Mouse (Mus musculus): ENCODE measurements around the gene Sirpb1b.

- no peak for TF ChIP-seq POLR2A (IDR thresholded peaks at IDR 0.05; ENCODE audit: extremely low read depth, insufficient read depth, low read length)
- no peak for TF ChIP-seq CTCF (IDR thresholded peaks at IDR 0.05; ENCODE audit: extremely low read depth, insufficient read depth, low read length)
Observed at GRCm38 (mm10) chr3:15583452-15583851, 8.6 kb upstream of the Sirpb1b start.

All from cortical plate, adult 2 months (tissue).